Mouse (Mus musculus) right cerebral cortex, adult 2 months (tissue): ENCODE data around the gene Exph5.

Experiments used
- DNase-seq, 2 experiments: peaks; one replicate each; pipeline ENCODE4 v3.0.0; 2021 to 2022; ENCODE audit warnings: low spot score in 2 of 2

The Exph5 gene

GRCm38 (mm10) chr9:53320894-53321650 lies 19.6 kb downstream of the Exph5 start:
- DNase-seq: no peak

- no peak for DNase-seq
Observed at GRCm38 (mm10) chr9:53321683-53322082, 20.2 kb downstream of the Exph5 start.

- DNase-seq: no peak
Observed at GRCm38 (mm10) chr9:53323419-53324251, 22.2 kb downstream of the Exph5 start.

GRCm38 (mm10) chr9:53325363-53326090 lies 24.1 kb downstream of the Exph5 start:
- no peak for DNase-seq

- peak in 1 of 2 experiments; percentile 20 for DNase-seq
Observed at GRCm38 (mm10) chr9:53328203-53328602, 26.7 kb downstream of the Exph5 start.

GRCm38 (mm10) chr9:53329301-53330206 lies 28.1 kb downstream of the Exph5 start:
- DNase-seq: no peak

- no peak for DNase-seq
Observed at GRCm38 (mm10) chr9:53330247-53330646, 28.8 kb downstream of the Exph5 start.

GRCm38 (mm10) chr9:53333436-53333835 lies 32.0 kb downstream of the Exph5 start:
- no peak for DNase-seq

- DNase-seq: no peak
Observed at GRCm38 (mm10) chr9:53335131-53335530, 33.7 kb downstream of the Exph5 start.

- no peak for DNase-seq
Observed at GRCm38 (mm10) chr9:53339603-53340002, 38.1 kb downstream of the Exph5 start.

GRCm38 (mm10) chr9:53340328-53340916 lies 39.0 kb downstream of the Exph5 start:
- DNase-seq: no peak

- DNase-seq: peak; percentile 39 to 44
Observed at GRCm38 (mm10) chr9:53340969-53341368, 39.5 kb downstream of the Exph5 start.

GRCm38 (mm10) chr9:53341981-53342380 lies 40.5 kb downstream of the Exph5 start:
- DNase-seq: no peak

GRCm38 (mm10) chr9:53344646-53345432 lies 43.4 kb downstream of the Exph5 start:
- peak; percentile 42 to 61 for DNase-seq

- no peak for DNase-seq
Observed at GRCm38 (mm10) chr9:53345728-53346127, 44.3 kb downstream of the Exph5 start.

GRCm38 (mm10) chr9:53346402-53346801 lies 44.9 kb downstream of the Exph5 start:
- no peak for DNase-seq

GRCm38 (mm10) chr9:53349211-53349610 lies 47.7 kb downstream of the Exph5 start:
- no peak for DNase-seq

- DNase-seq: no peak
Observed at GRCm38 (mm10) chr9:53350331-53350730, 48.9 kb downstream of the Exph5 start.

GRCm38 (mm10) chr9:53351899-53352298 lies 50.4 kb downstream of the Exph5 start:
- no peak for DNase-seq

- DNase-seq: no peak
Observed at GRCm38 (mm10) chr9:53353161-53353560, 51.7 kb downstream of the Exph5 start.
